In genomic region chr7:44304463-44304774, GRCm38 (mm10) we compare ENCODE assay signal across 8 mouse cellular contexts. TPM values are rescaled to one million over a fixed set of nuclear protein-coding genes. Genes with fewer than 3 reads are reported as not detected.
A peak's percentile ranks its signal among the peaks of the same experiment; 100 is the strongest.
DNase-seq lines count a peak whose midpoint lies in the region; ATAC-seq and TF ChIP-seq lines count a peak whose summit lies in the region.

No protein-coding gene starts in this region.

- H3K9me3 ChIP-seq in kidney, postnatal 0 days (replicated peaks; ENCODE audit: low read length), result no peaks in the 10 kb centered on the region
- no peaks in the 10 kb centered on the region for H3K9me3 ChIP-seq in intestine, embryonic 15.5 days

- WGBS in kidney, postnatal 0 days, result under 1% methylated on average over 25 of the region's 25 CpGs
- WGBS in intestine, embryonic 15.5 days, result under 1% methylated on average over 25 of the region's 25 CpGs

- TF ChIP-seq POLR2A in cortical plate, adult 2 months (IDR thresholded peaks at IDR 0.05; ENCODE audit: extremely low read depth, insufficient read depth, low read length), result no peak
- no peak for TF ChIP-seq POLR2A in myocyte (IDR thresholded peaks at IDR 0.05; ENCODE audit: insufficient read length, low read depth)

- peak overlapping the region; percentile 77 for H3ac ChIP-seq in myocyte (ENCODE audit: control insufficient read depth, insufficient read length)

- no peak for DNase-seq in kidney, postnatal 0 days (ENCODE audit: low spot score)
- DNase-seq in kidney, postnatal 10 days, result no peak
- no peak for DNase-seq in left cerebral cortex, postnatal 14 days (ENCODE audit: low spot score in 2 of 2)
- no peak for DNase-seq in embryo, embryonic 11 days
- DNase-seq in thymus, postnatal 36 days, result no peak

- peak overlapping the region; percentile 94 for H3K9ac ChIP-seq in kidney, postnatal 0 days (ENCODE audit: low read depth, low read length)
- peak overlapping the region; percentile 87 for H3K9ac ChIP-seq in intestine, embryonic 15.5 days

- no peak for TF ChIP-seq CTCF in kidney, postnatal 0 days (IDR thresholded peaks at IDR 0.05; ENCODE audit: low read depth)
- TF ChIP-seq CTCF in cortical plate, adult 2 months (IDR thresholded peaks at IDR 0.05; ENCODE audit: extremely low read depth, insufficient read depth, low read length), result no peak

- no peaks in the 10 kb centered on the region for H3K36me3 ChIP-seq in kidney, postnatal 0 days (ENCODE audit: insufficient read depth, low read length)
- no peaks in the 10 kb centered on the region for H3K36me3 ChIP-seq in intestine, embryonic 15.5 days
- H3K36me3 ChIP-seq in myocyte (ENCODE audit: control insufficient read depth, insufficient read depth), result no peaks in the 10 kb centered on the region

- no peak for ATAC-seq in kidney, postnatal 0 days (replicated peaks; ENCODE audit: low FRiP score, low read depth)
- ATAC-seq in intestine, embryonic 15.5 days, result peak; percentile 24

- no peaks in the 10 kb centered on the region for H3K79me2 ChIP-seq in myocyte (ENCODE audit: control insufficient read depth, insufficient read depth)

- H3K4me1 ChIP-seq in kidney, postnatal 0 days (replicated peaks; ENCODE audit: insufficient read depth, low read length), result peaks cover 6% of the 10 kb centered on the region; the same call in 1 of the 2 replicates
- 0 out of 2 replicates have a peak, but pooled peaks cover 2% of the 10 kb centered on the region for H3K4me1 ChIP-seq in cortical plate, adult 2 months (ENCODE audit: control insufficient read depth, insufficient read depth, low read length)
- peaks cover 16% of the 10 kb centered on the region; the same call in 1 of the 2 replicates for H3K4me1 ChIP-seq in intestine, embryonic 15.5 days (replicated peaks)

- peak overlapping the region; percentile 63 for H3K4me3 ChIP-seq in kidney, postnatal 0 days (replicated peaks; ENCODE audit: low read depth, low read length)
- peak overlapping the region; percentile 26 for H3K4me3 ChIP-seq in cortical plate, adult 2 months (ENCODE audit: insufficient read depth, low read length)
- H3K4me3 ChIP-seq in intestine, embryonic 15.5 days (replicated peaks), result peak overlapping the region; percentile 68
- H3K4me3 ChIP-seq in myocyte, result peak overlapping the region; percentile 50

- intact Hi-C loops in left cerebral cortex, postnatal 14 days (cut with DNase I), result no loop called here

- H3K27ac ChIP-seq in kidney, postnatal 0 days, result peak overlapping the region; percentile 94
- peak overlapping the region; percentile 84; the same call in 1 of the 2 replicates for H3K27ac ChIP-seq in cortical plate, adult 2 months (ENCODE audit: insufficient read depth, low read length)
- peak overlapping the region; percentile 95 for H3K27ac ChIP-seq in intestine, embryonic 15.5 days

- no peaks in the 10 kb centered on the region for H3K27me3 ChIP-seq in kidney, postnatal 0 days (ENCODE audit: insufficient read depth, low read length)
- H3K27me3 ChIP-seq in intestine, embryonic 15.5 days (replicated peaks), result peaks cover 8% of the 10 kb centered on the region; the same call in 1 of the 2 replicates
- H3K27me3 ChIP-seq in myocyte (ENCODE audit: control insufficient read depth, insufficient read depth, insufficient read length), result peaks cover 23% of the 10 kb centered on the region

- H3K4me2 ChIP-seq in kidney, postnatal 0 days (ENCODE audit: low read length), result peak overlapping the region; percentile 91
- peak overlapping the region; percentile 79 for H3K4me2 ChIP-seq in intestine, embryonic 15.5 days (replicated peaks)
- peak overlapping the region; percentile 90 for H3K4me2 ChIP-seq in myocyte (ENCODE audit: low read depth)

TF ChIP-seq in myocyte, 11 proteins besides CTCF, POLR2A, EP300 and RAD21:
- TF ChIP-seq CEBPB (IDR thresholded peaks at IDR 0.05; ENCODE audit: insufficient read depth, poor library complexity, severe bottlenecking) (no peak), USF1 (IDR thresholded peaks at IDR 0.05; ENCODE audit: low read depth) (no peak), TCF3 (IDR thresholded peaks at IDR 0.05; ENCODE audit: insufficient read length, low read depth) (no peak), E2F4 (IDR thresholded peaks at IDR 0.05; ENCODE audit: insufficient read depth) (no peak), MYOG (IDR thresholded peaks at IDR 0.05; ENCODE audit: control insufficient read depth in 1 of 3, insufficient read depth in 1 of 3, insufficient read length in 2 of 3, low read depth in 2 of 3) (no peak), SRF (IDR thresholded peaks at IDR 0.05; ENCODE audit: control insufficient read depth, insufficient read length, low read depth) (no peak), TCF12 (IDR thresholded peaks at IDR 0.05; ENCODE audit: insufficient read depth, poor library complexity, severe bottlenecking) (no peak), REST (IDR thresholded peaks at IDR 0.05; ENCODE audit: insufficient read depth, insufficient read length) (no peak), POLR2AphosphoS2 (IDR thresholded peaks at IDR 0.05; ENCODE audit: insufficient read length, low read depth) (no peak), MAX (IDR thresholded peaks at IDR 0.05; ENCODE audit: low read depth) (no peak), MYOD1 (IDR thresholded peaks at IDR 0.05; ENCODE audit: control insufficient read depth in 1 of 3, insufficient read length in 2 of 3, low read depth in 2 of 3) (no peak)

RNA-seq across cellular contexts. Expression of gene Clec11a, which starts 2.3 kb away (rescaled TPM):
- 5.1 and 6.0 TPM in 2 replicates for polyA plus RNA-seq in kidney, postnatal 0 days (2015; fragmentation: Nextera tagmentation; extraction: Ambion mirVana)
- polyA plus RNA-seq in cortical plate, adult 2 months (2012; rRNA removed), result 5.4 and 5.6 TPM in 2 replicates
- polyA plus RNA-seq in intestine, embryonic 15.5 days (2015; fragmentation: Nextera tagmentation; extraction: Ambion mirVana), result 7.2 and 8.0 TPM in 2 replicates
- 0.60 TPM for polyA plus RNA-seq in myocyte (2012; fragmentation: generic; extraction: Trizol)
- 1 to 10 TPM; 2.6 to 3.6 TPM for total RNA-seq in left cerebral cortex, postnatal 14 days (2021)

RNA-seq across cellular contexts. Expression of gene Shank1, which starts 5.6 kb away (rescaled TPM):
- 0.68 and 1.1 TPM in 2 replicates for polyA plus RNA-seq in kidney, postnatal 0 days (2015; fragmentation: Nextera tagmentation; extraction: Ambion mirVana)
- 106 and 113 TPM in 2 replicates for polyA plus RNA-seq in cortical plate, adult 2 months (2012; rRNA removed)
- polyA plus RNA-seq in intestine, embryonic 15.5 days (2015; fragmentation: Nextera tagmentation; extraction: Ambion mirVana), result 1.7 and 1.9 TPM in 2 replicates
- 0.10 TPM for polyA plus RNA-seq in myocyte (2012; fragmentation: generic; extraction: Trizol)
- 100 to 1,000 TPM; 512 to 537 TPM for total RNA-seq in left cerebral cortex, postnatal 14 days (2021)

RNA-seq across cellular contexts. Expression of gene Gm15517, which starts 43.2 kb away (rescaled TPM):
- polyA plus RNA-seq in kidney, postnatal 0 days (2015; fragmentation: Nextera tagmentation; extraction: Ambion mirVana), result not detected in 2 replicates
- polyA plus RNA-seq in cortical plate, adult 2 months (2012; rRNA removed), result not detected in 2 replicates
- not detected in 2 replicates for polyA plus RNA-seq in intestine, embryonic 15.5 days (2015; fragmentation: Nextera tagmentation; extraction: Ambion mirVana)
- polyA plus RNA-seq in myocyte (2012; fragmentation: generic; extraction: Trizol), result not detected
- not detected for total RNA-seq in left cerebral cortex, postnatal 14 days (2021)

RNA-seq across cellular contexts. Expression of gene Acp4, which starts 47.2 kb away (rescaled TPM):
- not detected in 2 replicates for polyA plus RNA-seq in kidney, postnatal 0 days (2015; fragmentation: Nextera tagmentation; extraction: Ambion mirVana)
- not detected in 2 replicates for polyA plus RNA-seq in cortical plate, adult 2 months (2012; rRNA removed)
- polyA plus RNA-seq in intestine, embryonic 15.5 days (2015; fragmentation: Nextera tagmentation; extraction: Ambion mirVana), result not detected in 2 replicates
- 0.06 TPM for polyA plus RNA-seq in myocyte (2012; fragmentation: generic; extraction: Trizol)
- not detected for total RNA-seq in left cerebral cortex, postnatal 14 days (2021)

RNA-seq across cellular contexts. Expression of gene 2410002F23Rik, which starts 57.9 kb away (rescaled TPM):
- polyA plus RNA-seq in kidney, postnatal 0 days (2015; fragmentation: Nextera tagmentation; extraction: Ambion mirVana), result 125 and 133 TPM in 2 replicates
- 105 TPM in 2 replicates for polyA plus RNA-seq in cortical plate, adult 2 months (2012; rRNA removed)
- 124 and 127 TPM in 2 replicates for polyA plus RNA-seq in intestine, embryonic 15.5 days (2015; fragmentation: Nextera tagmentation; extraction: Ambion mirVana)
- 40.9 TPM for polyA plus RNA-seq in myocyte (2012; fragmentation: generic; extraction: Trizol)
- 10 to 100 TPM; 88.7 to 94.1 TPM for total RNA-seq in left cerebral cortex, postnatal 14 days (2021)

Comparison
In these comparisons a context has a peak if more than half of its experiments do, and no peak if none do; other contexts are left out.
1. RNA of gene Shank1, which starts 5.6 kb away (polyA plus RNA-seq): 106 to 113 TPM in cortical plate, adult 2 months; 1.7 to 1.9 TPM in intestine, embryonic 15.5 days, 0.68 to 1.1 TPM in kidney, postnatal 0 days and 0.10 TPM in myocyte (single experiment); every median in the first group is over 10 times any median in the second.
2. Peak in every context shown above with its lines, with median percentiles within 50 percentile points of each other: H3K27ac ChIP-seq, H3K4me2 ChIP-seq and H3K4me3 ChIP-seq.